Mouse (Mus musculus) retina, embryonic 14.5 days (tissue): ENCODE results near the gene Upk2.

ENCODE experiments used
- DNase-seq: peaks from one replicate; pipeline ENCODE4 v3.0.0-alpha.2; 2015; ENCODE audit warnings: low spot score

Gene Upk2

DNA sequence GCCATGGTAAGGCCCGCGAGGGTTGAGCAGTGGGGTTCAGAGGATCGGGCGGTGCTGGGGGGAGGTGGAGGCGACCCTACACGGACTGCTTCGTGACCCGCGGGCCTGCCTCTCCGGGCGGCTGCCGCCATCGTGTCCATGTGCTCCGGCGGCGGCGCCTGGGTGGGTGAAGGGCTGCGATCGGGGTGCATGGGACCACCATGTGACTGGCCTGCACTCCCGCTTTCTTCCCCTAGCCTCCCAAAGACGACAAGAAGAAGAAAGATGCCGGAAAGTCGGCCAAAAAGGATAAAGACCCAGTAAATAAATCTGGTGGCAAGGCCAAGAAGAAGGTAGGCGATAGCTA is 47.1 kb downstream of the Upk2 start:
- no peak for DNase-seq

DNA sequence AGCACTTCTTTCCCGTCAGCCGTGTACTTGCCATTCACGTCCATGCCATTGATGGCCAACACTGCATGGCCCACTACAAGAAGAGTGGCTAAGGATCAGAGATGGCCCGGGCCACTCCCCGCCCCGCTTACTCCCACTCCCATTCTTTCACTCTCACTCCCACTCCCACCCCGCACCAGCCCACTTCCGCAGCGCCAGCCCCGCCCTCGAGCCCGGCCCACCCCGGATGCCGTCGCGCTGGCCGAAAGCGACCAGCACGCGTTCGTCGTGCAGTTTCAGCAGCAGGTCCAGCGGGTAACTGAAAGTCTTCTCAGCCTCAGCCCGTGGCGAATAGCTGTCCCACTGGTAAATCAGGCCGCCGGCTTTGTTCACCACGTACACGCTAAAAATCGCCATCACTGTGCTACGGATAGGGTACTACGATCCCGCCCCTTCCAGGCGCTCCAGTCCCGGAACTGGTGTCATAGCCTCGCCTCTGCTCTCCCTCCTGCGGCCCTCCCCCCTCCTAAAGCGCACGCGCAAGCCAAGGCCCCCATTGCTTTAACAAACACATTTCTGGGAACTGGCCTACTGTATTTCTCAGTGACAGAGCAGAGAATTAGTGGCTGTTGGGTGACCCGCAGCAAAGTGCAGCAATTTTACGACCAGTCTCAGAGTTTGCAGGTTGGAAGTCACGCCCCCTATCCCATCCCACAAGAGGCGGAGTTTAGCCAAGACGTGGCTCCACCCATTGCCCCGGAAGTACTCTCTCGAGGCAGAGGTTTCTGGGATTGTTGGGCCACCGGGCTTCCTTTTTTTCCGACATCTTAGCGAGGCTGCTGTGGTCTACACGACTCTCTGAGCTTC is 47.6 kb downstream of the Upk2 start, which contains the start of the genes Rps25 and Trappc4:
TSS of gene Rps25 (plus strand) at position 234 of the 846 bp plus-strand sequence.
TSS of gene Trappc4 (minus strand) at position 695 of the 846 bp plus-strand sequence.
- DNase-seq: peak; percentile 98

DNA sequence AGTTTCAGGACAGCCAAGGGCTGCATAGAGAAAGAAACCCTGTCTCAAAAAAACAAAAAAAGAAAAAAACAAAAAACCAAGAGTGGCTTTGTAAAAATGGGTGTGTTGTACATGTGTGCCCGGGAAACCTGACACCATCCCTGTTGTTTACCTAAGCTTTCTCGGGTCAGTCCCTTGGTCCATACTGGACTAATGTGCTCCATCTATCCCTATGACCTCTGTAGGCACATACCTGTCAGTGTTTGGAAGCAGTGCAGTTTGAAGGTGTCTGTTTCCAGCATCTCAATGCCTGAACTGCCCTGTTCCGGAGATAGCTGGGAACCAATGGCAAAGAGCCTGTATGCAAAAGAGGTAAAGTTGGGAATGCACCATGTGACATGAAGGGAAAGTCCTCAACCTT is 49.8 kb downstream of the Upk2 start:
- DNase-seq: no peak
